20 mouse cellular contexts compared by ENCODE assay signal in genomic region chr9:32525787-32526186, GRCm38 (mm10). TPM values are rescaled to one million over a fixed set of nuclear protein-coding genes. Genes with fewer than 3 reads are reported as not detected.
DNase-seq lines count a peak whose midpoint lies in the region; ATAC-seq and TF ChIP-seq lines count a peak whose summit lies in the region.
"Had no signal": no experiment of that assay in that cellular context is flagged by ENCODE, and none has a peak within 500 bp of the region (broad histone marks: within the 10 kb centered on the region; RNA-seq: fewer than 3 reads in every experiment).

No protein-coding gene starts in this region.

- ATAC-seq in kidney, embryonic 15.5 days (replicated peaks; ENCODE audit: low FRiP score): no peak
- peak; percentile 70 for ATAC-seq in lung, postnatal 0 days
- ATAC-seq: forebrain, embryonic 14.5 days had no signal

- no peak overlapping the region for H3K4me3 ChIP-seq in kidney, embryonic 15.5 days (replicated peaks)
- H3K4me3 ChIP-seq in lung, postnatal 0 days (ENCODE audit: low read depth, low read length): no peak overlapping the region
- H3K4me3 ChIP-seq: erythroblast, embryonic 14.5 days; limb, embryonic 12.5 days had no signal

- H3K27me3 ChIP-seq in kidney, embryonic 15.5 days: no peaks in the 10 kb centered on the region
- H3K27me3 ChIP-seq in lung, postnatal 0 days (replicated peaks; ENCODE audit: insufficient read depth, low read length): no peaks in the 10 kb centered on the region
- H3K27me3 ChIP-seq: limb, embryonic 12.5 days; megakaryocyte, embryonic 14.5 days had no signal

- peak overlapping the region; percentile 68 for H3K27ac ChIP-seq in kidney, embryonic 15.5 days
- peak overlapping the region; percentile 60; the same call in 1 of the 2 replicates for H3K27ac ChIP-seq in lung, postnatal 0 days (ENCODE audit: low read length)
- H3K27ac ChIP-seq: hindbrain, embryonic 14.5 days; limb, embryonic 12.5 days had no signal

- peak; percentile 94 for TF ChIP-seq EP300 in lung, postnatal 0 days (IDR thresholded peaks at IDR 0.05)

- H3K9me3 ChIP-seq in kidney, embryonic 15.5 days (replicated peaks): no peaks in the 10 kb centered on the region
- no peaks in the 10 kb centered on the region for H3K9me3 ChIP-seq in lung, postnatal 0 days (ENCODE audit: low read length)
- H3K9me3 ChIP-seq: limb, embryonic 12.5 days; megakaryocyte, embryonic 14.5 days had no signal

- H3K36me3 ChIP-seq in kidney, embryonic 15.5 days: no peaks in the 10 kb centered on the region
- H3K36me3 ChIP-seq in lung, postnatal 0 days (ENCODE audit: insufficient read depth, low read length): no peaks in the 10 kb centered on the region

- intact Hi-C loops in heart, postnatal 14 days (cut with DNase I): no loop called here

- WGBS in kidney, embryonic 15.5 days: 69% methylated on average over 5 of the region's 5 CpGs
- WGBS in lung, postnatal 0 days: 50% methylated on average over 5 of the region's 5 CpGs

- no peak overlapping the region for H3K4me2 ChIP-seq in kidney, embryonic 15.5 days
- no peak overlapping the region for H3K4me2 ChIP-seq in lung, postnatal 0 days (replicated peaks; ENCODE audit: low read depth, low read length)
- H3K4me2 ChIP-seq: hindbrain, embryonic 14.5 days; limb, embryonic 12.5 days had no signal

- peak; percentile 51 to 70 for DNase-seq in heart, adult 9 months (ENCODE audit: low spot score in 2 of 2)
- no peak for DNase-seq in heart, postnatal 14 days
- DNase-seq in kidney, adult 8-10 months: no peak
- peak; percentile 70 for DNase-seq in lung, postnatal 0 days (ENCODE audit: low spot score)
- no peak for DNase-seq in lung, adult 18-20 months
- DNase-seq in spleen, adult 12 weeks (ENCODE audit: low spot score): no peak
- DNase-seq: adrenal gland, postnatal 10 days; cerebellum, adult 18-20 months; cerebellum, postnatal 36 days; gastrocnemius, postnatal 36 days; kidney, postnatal 10 days; right cerebral cortex, adult 18-20 months; thymus, adult 2 months had no signal

- no peak overlapping the region for H3K9ac ChIP-seq in kidney, embryonic 15.5 days
- no peak overlapping the region for H3K9ac ChIP-seq in lung, postnatal 0 days (replicated peaks; ENCODE audit: low read depth)
- H3K9ac ChIP-seq: hindbrain, embryonic 14.5 days; limb, embryonic 12.5 days had no signal

- TF ChIP-seq CTCF in lung, postnatal 0 days (IDR thresholded peaks at IDR 0.05): no peak

- no peaks in the 10 kb centered on the region for H3K4me1 ChIP-seq in kidney, embryonic 15.5 days
- peaks cover 2% of the 10 kb centered on the region; the same call in 1 of the 2 replicates for H3K4me1 ChIP-seq in lung, postnatal 0 days (ENCODE audit: insufficient read depth, low read depth, low read length)

RNA-seq across cellular contexts. Expression of gene Fli1, which starts 16.9 kb away (rescaled TPM):
- total RNA-seq in heart, postnatal 14 days (2021): 10 to 100 TPM; 37.0 to 41.0 TPM
- polyA plus RNA-seq in kidney, embryonic 15.5 days (2015; fragmentation: Nextera tagmentation; extraction: Ambion mirVana): 28.3 and 31.0 TPM in 2 replicates
- 21.1 and 21.4 TPM in 2 replicates for polyA plus RNA-seq in lung, postnatal 0 days (2015; fragmentation: Nextera tagmentation; extraction: Ambion mirVana)
- polyA plus RNA-seq: C2C12 had no signal

Comparison
In these comparisons a context has a peak if more than half of its experiments do, and no peak if none do; other contexts are left out.
1. DNase-seq: peak in heart, adult 9 months (2 of 2) and lung, postnatal 0 days (single experiment); none in heart, postnatal 14 days (0 of 2), kidney, adult 8-10 months (0 of 2), lung, adult 18-20 months (0 of 2) and spleen, adult 12 weeks (single experiment).